Mouse (Mus musculus) embryonic facial prominence, embryonic 15.5 days (tissue): Measurements from ENCODE around the gene Ccdc85c. TPM values are rescaled to one million over a fixed set of nuclear protein-coding genes. Genes with fewer than 3 reads are reported as not detected.
A peak's percentile ranks its signal among the peaks of the same experiment; 100 is the strongest.

Source experiments
- ATAC-seq: fragments of 200-750 bp; cut with Nextera tagmentation; 2 replicates; pipeline ENCODE4 v1.8.0; 2017; ENCODE audit warnings: low read depth, moderate TSS enrichment; ENCODE audit not compliant: insufficient number of reproducible peaks, low FRiP score, low TSS enrichment
- H3K27ac ChIP-seq: fragments of 300-500 bp; sonication (generic); replicated peaks from 2 replicates; pipeline ENCODE4 v1.5.1; 2015; ENCODE audit warnings: mild to moderate bottlenecking, inconsistent platforms
- H3K27me3 ChIP-seq: fragments of 300-500 bp; sonication (generic); 2 replicates; pipeline ENCODE4 v1.6.1; 2015; ENCODE audit warnings: inconsistent platforms
- H3K36me3 ChIP-seq: fragments of 300-500 bp; sonication (generic); 2 replicates; pipeline ENCODE4 v1.6.1; 2015; ENCODE audit warnings: mild to moderate bottlenecking, inconsistent platforms
- H3K4me1 ChIP-seq: fragments of 300-500 bp; sonication (generic); 2 replicates; pipeline ENCODE4 v1.6.1; 2015; ENCODE audit warnings: inconsistent platforms
- H3K4me2 ChIP-seq: fragments of 300-500 bp; sonication (generic); replicated peaks from 2 replicates; pipeline ENCODE4 v1.6.1; 2015; ENCODE audit warnings: mild to moderate bottlenecking, inconsistent platforms
- H3K4me3 ChIP-seq: fragments of 300-500 bp; sonication (generic); replicated peaks from 2 replicates; pipeline ENCODE4 v1.5.1; 2015; ENCODE audit warnings: mild to moderate bottlenecking, inconsistent platforms
- H3K9ac ChIP-seq: fragments of 300-500 bp; sonication (generic); 2 replicates; pipeline ENCODE4 v1.6.1; 2015; ENCODE audit warnings: inconsistent platforms
- H3K9me3 ChIP-seq: fragments of 300-500 bp; sonication (generic); replicated peaks from 2 replicates; pipeline ENCODE4 v1.6.1; 2016; ENCODE audit warnings: inconsistent platforms
- WGBS: fragments of 180-500 bp; shearing (Covaris S2); methylation state at CpG from one replicate; pipeline ENCODE4 v1.1.7; 2015; 5-methylcytosine and 5-hydroxymethylcytosine counted together
- polyA plus RNA-seq: library from polyadenylated mRNA; unstranded; fragments of >200 nt; fragmentation: Nextera tagmentation; extraction: Ambion mirVana; gene quantifications from 2 replicates; pipeline ENCODE4 v1.2.1, GENCODE M21; 2015

Gene Ccdc85c
- polyA plus RNA-seq, 1 experiment from 2014 or later, result 5.1 TPM

GRCm38 (mm10) chr12:108310041-108310440 lies 34.8 kb upstream of the Ccdc85c start:
- no peaks in the 10 kb centered on the region for H3K9me3 ChIP-seq
- ATAC-seq, result no peak
- H3K9ac ChIP-seq, result no peak overlapping the region
- H3K27me3 ChIP-seq, result peaks cover 34% of the 10 kb centered on the region
- no peak overlapping the region for H3K4me3 ChIP-seq
- no peak overlapping the region for H3K4me2 ChIP-seq
- H3K4me1 ChIP-seq, result peaks cover 12% of the 10 kb centered on the region
- no peaks in the 10 kb centered on the region for H3K36me3 ChIP-seq
- WGBS, result 72% methylated on average over 4 of the region's 4 CpGs
- no peak overlapping the region for H3K27ac ChIP-seq

DNA sequence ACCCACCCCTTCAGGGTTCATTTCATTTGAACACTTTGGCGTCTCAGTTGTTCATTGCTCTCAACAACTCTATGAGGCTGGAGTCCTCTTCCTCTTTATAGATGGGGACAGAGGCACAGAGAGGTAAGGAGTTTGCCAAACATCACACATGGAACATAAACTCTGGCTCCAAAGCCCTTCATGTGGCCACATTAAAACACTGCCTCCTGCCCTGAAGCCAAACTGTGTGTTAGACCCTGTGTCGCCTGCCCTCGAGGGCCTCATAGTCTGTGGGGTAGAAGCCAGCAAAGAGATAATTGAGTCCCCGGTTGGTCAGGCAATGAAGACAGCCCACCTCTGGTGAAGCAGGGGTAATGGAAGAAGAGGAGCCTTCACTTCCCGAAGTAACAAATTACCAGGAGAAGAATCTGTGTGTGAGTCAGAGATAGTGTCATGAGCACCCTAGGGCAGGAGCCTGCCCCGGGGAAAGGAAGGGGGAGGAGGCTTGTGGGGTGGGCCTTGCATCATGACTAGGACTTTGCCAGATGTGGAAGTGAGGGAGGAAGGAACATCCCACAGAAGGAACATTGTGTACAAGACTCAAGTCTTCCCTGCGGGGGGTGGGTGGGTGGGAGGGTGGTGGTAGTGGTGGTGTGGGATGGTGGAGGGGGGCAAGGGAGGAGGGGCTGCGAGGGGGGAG lies 34.0 kb upstream of the Ccdc85c start:
- no peak overlapping the region for H3K4me2 ChIP-seq
- ATAC-seq, result no peak
- no peaks in the 10 kb centered on the region for H3K36me3 ChIP-seq
- H3K27ac ChIP-seq, result no peak overlapping the region
- H3K9me3 ChIP-seq, result no peaks in the 10 kb centered on the region
- 48% methylated on average over 8 of the region's 8 CpGs for WGBS
- H3K27me3 ChIP-seq, result peaks cover 37% of the 10 kb centered on the region
- no peak overlapping the region for H3K9ac ChIP-seq
- H3K4me3 ChIP-seq, result no peak overlapping the region
- peaks cover 12% of the 10 kb centered on the region for H3K4me1 ChIP-seq

GRCm38 (mm10) chr12:108308363-108308856 lies 33.2 kb upstream of the Ccdc85c start:
- WGBS, result 76% methylated on average over 16 of the region's 16 CpGs
- no peaks in the 10 kb centered on the region for H3K36me3 ChIP-seq
- H3K4me3 ChIP-seq, result no peak overlapping the region
- H3K27me3 ChIP-seq, result peaks cover 37% of the 10 kb centered on the region
- H3K9ac ChIP-seq, result no peak overlapping the region
- peaks cover 12% of the 10 kb centered on the region for H3K4me1 ChIP-seq
- H3K9me3 ChIP-seq, result no peaks in the 10 kb centered on the region
- no peak overlapping the region for H3K27ac ChIP-seq
- ATAC-seq, result no peak
- no peak overlapping the region for H3K4me2 ChIP-seq

DNA sequence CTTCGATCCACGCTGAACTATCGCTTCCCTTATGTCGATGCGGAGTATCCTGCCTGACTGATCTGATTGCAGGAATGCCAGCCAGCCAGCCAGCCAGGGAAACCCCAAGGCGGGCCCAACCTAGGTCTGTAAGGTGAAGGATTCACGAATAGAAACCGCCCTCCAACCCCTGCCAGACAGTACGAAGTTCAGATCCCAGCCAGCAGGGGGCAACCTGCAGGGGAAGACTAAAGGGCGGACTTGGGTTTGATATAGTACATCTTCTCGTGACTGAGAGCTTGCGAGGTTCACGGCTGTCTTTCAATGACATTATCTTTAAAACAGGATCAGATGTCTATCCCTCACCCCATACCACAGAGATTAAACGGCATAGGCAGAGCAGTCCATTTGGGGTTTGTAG lies 32.3 kb upstream of the Ccdc85c start:
- no peak overlapping the region for H3K27ac ChIP-seq
- H3K36me3 ChIP-seq, result no peaks in the 10 kb centered on the region
- no peaks in the 10 kb centered on the region for H3K9me3 ChIP-seq
- 22% methylated on average over 14 of the region's 14 CpGs for WGBS
- no peak overlapping the region for H3K9ac ChIP-seq
- H3K4me2 ChIP-seq, result no peak overlapping the region
- H3K4me1 ChIP-seq, result peaks cover 12% of the 10 kb centered on the region
- H3K4me3 ChIP-seq, result no peak overlapping the region
- H3K27me3 ChIP-seq, result peaks cover 37% of the 10 kb centered on the region
- ATAC-seq, result no peak

GRCm38 (mm10) chr12:108305812-108306794 lies 30.9 kb upstream of the Ccdc85c start, which contains the start of gene Hhipl1:
Gene Hhipl1, plus strand, starts transcription at chr12:108306270.
- no peak within 1 kb of the TSS for H3K27ac ChIP-seq
- peaks cover 37% of the 10 kb centered on the region for H3K27me3 ChIP-seq
- 2% methylated on average over 67 of the region's 67 CpGs for WGBS
- no peaks in the 10 kb centered on the region for H3K36me3 ChIP-seq
- H3K4me3 ChIP-seq, result peak within 1 kb of the TSS; percentile 56
- ATAC-seq, result peak; percentile 5; the same call in 1 of the 2 replicates
- H3K9ac ChIP-seq, result peak within 1 kb of the TSS; percentile 41
- no peaks in the 10 kb centered on the region for H3K9me3 ChIP-seq
- peak within 1 kb of the TSS; percentile 93 for H3K4me2 ChIP-seq
- H3K4me1 ChIP-seq, result peaks cover 14% of the 10 kb centered on the region

DNA sequence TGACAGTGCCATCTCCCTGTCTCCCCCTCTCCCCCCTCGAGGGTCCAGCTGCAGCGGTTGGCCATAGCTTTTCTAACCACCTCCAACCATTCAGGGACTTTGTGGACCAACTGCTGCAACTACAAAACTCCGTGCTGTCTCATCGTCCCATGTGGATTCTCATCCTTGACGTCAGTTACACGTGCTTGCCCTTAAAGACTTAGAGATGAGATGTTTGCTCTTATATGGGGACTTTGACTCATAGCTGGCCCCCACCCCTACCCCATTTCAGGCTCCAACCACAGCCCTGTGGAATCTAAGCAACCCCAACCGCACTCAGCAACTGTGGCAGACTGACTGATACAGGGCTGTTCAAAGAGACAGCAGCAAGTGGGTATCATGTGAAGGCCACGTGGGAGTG lies 29.9 kb upstream of the Ccdc85c start:
- peaks cover 14% of the 10 kb centered on the region for H3K4me1 ChIP-seq
- H3K27ac ChIP-seq, result no peak overlapping the region
- H3K9me3 ChIP-seq, result no peaks in the 10 kb centered on the region
- WGBS, result 67% methylated on average over 8 of the region's 8 CpGs
- no peak overlapping the region for H3K4me3 ChIP-seq
- no peaks in the 10 kb centered on the region for H3K36me3 ChIP-seq
- ATAC-seq, result no peak
- H3K9ac ChIP-seq, result no peak overlapping the region
- peaks cover 37% of the 10 kb centered on the region for H3K27me3 ChIP-seq
- H3K4me2 ChIP-seq, result no peak overlapping the region

DNA sequence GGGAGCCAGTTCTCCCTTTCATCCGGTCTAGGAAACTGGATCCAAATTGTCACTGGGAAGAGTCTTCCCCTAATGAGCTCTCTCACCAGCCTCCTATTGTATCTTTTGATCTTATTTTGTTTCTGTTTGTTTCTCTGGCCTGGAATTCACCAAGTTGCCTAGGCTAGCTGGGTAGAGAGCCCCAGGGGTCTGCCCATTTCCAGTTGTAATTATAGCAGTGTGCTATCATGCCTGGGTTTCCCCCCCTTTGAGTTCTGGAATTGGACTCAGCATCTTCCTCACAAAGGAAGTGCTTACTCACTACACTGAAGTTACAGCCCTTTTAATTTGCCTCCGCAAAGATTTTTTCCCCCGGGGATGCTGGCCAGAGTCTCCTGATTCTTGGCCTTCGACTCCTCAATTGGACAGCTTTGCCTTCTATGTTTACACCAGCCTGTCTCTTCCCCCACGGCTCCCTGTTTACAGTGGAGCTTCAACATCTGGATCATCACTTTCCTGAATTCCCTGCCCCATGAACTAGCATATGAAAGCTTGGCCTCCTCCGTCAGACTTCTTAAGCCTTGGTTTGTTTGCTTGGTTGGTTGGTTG lies 28.6 kb upstream of the Ccdc85c start:
- H3K9me3 ChIP-seq, result no peaks in the 10 kb centered on the region
- 29% methylated on average over 6 of the region's 6 CpGs for WGBS
- ATAC-seq, result no peak
- H3K4me2 ChIP-seq, result no peak overlapping the region
- no peak overlapping the region for H3K4me3 ChIP-seq
- H3K36me3 ChIP-seq, result no peaks in the 10 kb centered on the region
- H3K27me3 ChIP-seq, result peaks cover 37% of the 10 kb centered on the region
- H3K4me1 ChIP-seq, result peaks cover 14% of the 10 kb centered on the region
- H3K9ac ChIP-seq, result no peak overlapping the region
- no peak overlapping the region for H3K27ac ChIP-seq

GRCm38 (mm10) chr12:108301006-108301405 lies 25.8 kb upstream of the Ccdc85c start:
- WGBS, result 40% methylated on average over 6 of the region's 6 CpGs
- ATAC-seq, result no peak
- Histone ChIP-seq H3K4me3 (no peak overlapping the region), H3K9ac (no peak overlapping the region), H3K27ac (no peak overlapping the region), H3K4me2 (no peak overlapping the region), H3K27me3 (peaks cover 17% of the 10 kb centered on the region), H3K9me3 (no peaks in the 10 kb centered on the region), H3K4me1 (peaks cover 7% of the 10 kb centered on the region), H3K36me3 (no peaks in the 10 kb centered on the region)

GRCm38 (mm10) chr12:108297033-108297432 lies 21.8 kb upstream of the Ccdc85c start:
- H3K9me3 ChIP-seq, result no peaks in the 10 kb centered on the region
- H3K27ac ChIP-seq, result no peak overlapping the region
- WGBS, result 77% methylated on average over 6 of the region's 6 CpGs
- H3K4me3 ChIP-seq, result no peak overlapping the region
- ATAC-seq, result no peak
- no peaks in the 10 kb centered on the region for H3K36me3 ChIP-seq
- H3K4me2 ChIP-seq, result no peak overlapping the region
- peaks cover 21% of the 10 kb centered on the region for H3K4me1 ChIP-seq
- no peaks in the 10 kb centered on the region for H3K27me3 ChIP-seq
- H3K9ac ChIP-seq, result no peak overlapping the region

- Histone ChIP-seq H3K36me3 (no peaks in the 10 kb centered on the region), H3K9me3 (no peaks in the 10 kb centered on the region), H3K27ac (no peak overlapping the region), H3K27me3 (no peaks in the 10 kb centered on the region), H3K9ac (no peak overlapping the region), H3K4me2 (no peak overlapping the region), H3K4me3 (no peak overlapping the region), H3K4me1 (peaks cover 19% of the 10 kb centered on the region)
- WGBS, result 59% methylated on average over 3 of the region's 3 CpGs
- no peak for ATAC-seq
Observed at GRCm38 (mm10) chr12:108294620-108295019, 19.4 kb upstream of the Ccdc85c start.

DNA sequence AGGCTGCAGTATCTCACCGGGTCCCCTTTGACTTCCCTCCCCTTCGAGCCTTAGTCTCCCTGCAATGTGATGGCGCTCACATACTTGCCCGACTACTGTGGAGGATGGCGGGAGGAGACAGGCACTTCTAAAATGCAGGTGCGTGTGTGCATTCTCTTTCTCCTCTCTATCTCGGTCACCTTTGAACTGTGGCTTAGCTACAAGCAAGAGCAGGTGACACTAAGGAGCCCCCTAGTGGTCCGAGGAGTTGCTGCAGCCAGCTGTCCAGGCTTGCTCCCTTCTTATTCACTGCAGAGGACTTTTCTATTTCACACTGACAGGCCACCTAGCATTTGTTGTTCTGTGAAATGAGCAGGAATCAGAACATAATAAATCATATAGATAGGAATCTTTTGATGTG lies 17.7 kb upstream of the Ccdc85c start:
- no peak overlapping the region for H3K9ac ChIP-seq
- H3K27me3 ChIP-seq, result no peaks in the 10 kb centered on the region
- no peak overlapping the region for H3K27ac ChIP-seq
- H3K4me1 ChIP-seq, result peaks cover 19% of the 10 kb centered on the region
- H3K4me3 ChIP-seq, result no peak overlapping the region
- peak overlapping the region; percentile 29 for H3K4me2 ChIP-seq
- no peak for ATAC-seq
- H3K9me3 ChIP-seq, result no peaks in the 10 kb centered on the region
- H3K36me3 ChIP-seq, result no peaks in the 10 kb centered on the region
- WGBS, result 4% methylated on average over 8 of the region's 8 CpGs
